Mouse (Mus musculus) embryonic facial prominence, embryonic 11.5 days (tissue): Measurements from ENCODE around the gene Eif3l. TPM values are rescaled to one million over a fixed set of nuclear protein-coding genes. Genes with fewer than 3 reads are reported as not detected.

Experiments
- ATAC-seq: fragments of 200-750 bp; cut with Nextera tagmentation; replicated peaks from 2 replicates; pipeline ENCODE4 v1.8.0; 2017; ENCODE audit warnings: low read depth; ENCODE audit not compliant: insufficient number of reproducible peaks, low FRiP score, low TSS enrichment
- DNase-seq: peaks from one replicate; pipeline ENCODE4 v3.0.0-alpha.2; 2015; ENCODE audit warnings: low spot score
- H3K27ac ChIP-seq: fragments of 300-500 bp; sonication (generic); replicated peaks from 2 replicates; pipeline ENCODE4 v1.5.1; 2014; ENCODE audit warnings: mild to moderate bottlenecking, low read depth, low read length, control low read depth
- H3K27me3 ChIP-seq: fragments of 300-500 bp; sonication (generic); 2 replicates; pipeline ENCODE4 v1.6.1; 2014; ENCODE audit warnings: mild to moderate bottlenecking, low read length, moderate library complexity, mixed read lengths; ENCODE audit not compliant: control insufficient read depth, insufficient read depth
- H3K36me3 ChIP-seq: fragments of 300-500 bp; sonication (generic); replicated peaks from 2 replicates; pipeline ENCODE4 v1.6.1; 2014; ENCODE audit warnings: low read depth, mild to moderate bottlenecking, low read length, moderate library complexity, mixed read lengths; ENCODE audit not compliant: control insufficient read depth, insufficient read depth
- H3K4me1 ChIP-seq: fragments of 300-500 bp; sonication (generic); 2 replicates; pipeline ENCODE4 v1.6.1; 2014; ENCODE audit warnings: low read length, mixed read lengths; ENCODE audit not compliant: control insufficient read depth, insufficient read depth
- H3K4me2 ChIP-seq: fragments of 300-500 bp; sonication (generic); 2 replicates; pipeline ENCODE4 v1.6.1; 2014; ENCODE audit warnings: low read depth, mild to moderate bottlenecking, control low read depth, low read length, moderate library complexity
- H3K4me3 ChIP-seq: fragments of 300-500 bp; sonication (generic); 2 replicates; pipeline ENCODE4 v1.5.1; 2014; ENCODE audit warnings: low read depth, low read length, control low read depth
- H3K9ac ChIP-seq: fragments of 300-500 bp; sonication (generic); replicated peaks from 2 replicates; pipeline ENCODE4 v1.6.1; 2014; ENCODE audit warnings: mild to moderate bottlenecking, control low read depth, low read length
- H3K9me3 ChIP-seq: fragments of 300-500 bp; sonication (generic); replicated peaks from 2 replicates; pipeline ENCODE4 v1.6.1; 2016; ENCODE audit warnings: mild to moderate bottlenecking, low read length, inconsistent platforms, mixed read lengths; ENCODE audit not compliant: control insufficient read depth
- WGBS: fragments of 180-500 bp; shearing (Covaris S2); extraction: QIAGEN DNeasy Blood & Tissue Kit; methylation state at CpG from one replicate; pipeline ENCODE4 v1.1.7; 2014; 5-methylcytosine and 5-hydroxymethylcytosine counted together
- polyA plus RNA-seq: library from polyadenylated mRNA; unstranded; fragments of >200 nt; fragmentation: Nextera tagmentation; extraction: Ambion mirVana; gene quantifications from 2 replicates; pipeline ENCODE4 v1.2.1, GENCODE M21; 2014

Eif3l gene
- polyA plus RNA-seq, 1 experiment from 2014 or later = 286 TPM

- WGBS = 63% methylated on average over 4 of the region's 4 CpGs
- H3K9me3 ChIP-seq = no peaks in the 10 kb centered on the region
- ATAC-seq (no peak), DNase-seq (no peak)
- peaks cover 2% of the 10 kb centered on the region for H3K4me1 ChIP-seq
- H3K4me2 ChIP-seq = no peak overlapping the region
- no peak overlapping the region for H3K4me3 ChIP-seq
- no peak overlapping the region for H3K9ac ChIP-seq
- H3K27ac ChIP-seq = no peak overlapping the region
- H3K36me3 ChIP-seq = peaks cover 6% of the 10 kb centered on the region
- H3K27me3 ChIP-seq = no peaks in the 10 kb centered on the region
Measured at GRCm38 (mm10) chr15:79099456-79099855, 24.5 kb downstream of the Eif3l start.

- H3K4me1 ChIP-seq = peaks cover 2% of the 10 kb centered on the region
- no peaks in the 10 kb centered on the region for H3K27me3 ChIP-seq
- no peak overlapping the region for H3K4me2 ChIP-seq
- no peak for ATAC-seq
- no peaks in the 10 kb centered on the region for H3K9me3 ChIP-seq
- no peak for DNase-seq
- H3K9ac ChIP-seq = no peak overlapping the region
- 73% methylated on average over 4 of the region's 4 CpGs for WGBS
- no peak overlapping the region for H3K27ac ChIP-seq
- H3K4me3 ChIP-seq = no peak overlapping the region
- H3K36me3 ChIP-seq = peaks cover under 1% of the 10 kb centered on the region; the same call in 1 of the 2 replicates
Measured at GRCm38 (mm10) chr15:79100391-79100790, 25.4 kb downstream of the Eif3l start.

GRCm38 (mm10) chr15:79101531-79101930 lies 26.6 kb downstream of the Eif3l start:
- Histone ChIP-seq H3K9ac (no peak overlapping the region), H3K27me3 (no peaks in the 10 kb centered on the region), H3K27ac (no peak overlapping the region), H3K4me2 (no peak overlapping the region), H3K36me3 (no peaks in the 10 kb centered on the region), H3K4me3 (no peak overlapping the region), H3K4me1 (peaks cover 2% of the 10 kb centered on the region), H3K9me3 (no peaks in the 10 kb centered on the region)
- DNase-seq (no peak), ATAC-seq (no peak)

- DNase-seq (no peak), ATAC-seq (no peak)
- no peaks in the 10 kb centered on the region for H3K27me3 ChIP-seq
- no peak overlapping the region for H3K4me2 ChIP-seq
- H3K9ac ChIP-seq = no peak overlapping the region
- 69% methylated on average over 10 of the region's 10 CpGs for WGBS
- no peaks in the 10 kb centered on the region for H3K36me3 ChIP-seq
- no peaks in the 10 kb centered on the region for H3K9me3 ChIP-seq
- no peak overlapping the region for H3K4me3 ChIP-seq
- peaks cover 3% of the 10 kb centered on the region; the same call in 1 of the 2 replicates for H3K4me1 ChIP-seq
- H3K27ac ChIP-seq = no peak overlapping the region
Measured at GRCm38 (mm10) chr15:79103264-79103663, 28.3 kb downstream of the Eif3l start.

GRCm38 (mm10) chr15:79105804-79106203 lies 30.8 kb downstream of the Eif3l start:
- H3K9ac ChIP-seq = no peak overlapping the region
- ATAC-seq = no peak
- no peaks in the 10 kb centered on the region for H3K27me3 ChIP-seq
- no peak overlapping the region for H3K27ac ChIP-seq
- no peak overlapping the region for H3K4me2 ChIP-seq
- H3K9me3 ChIP-seq = no peaks in the 10 kb centered on the region
- no peak for DNase-seq
- no peaks in the 10 kb centered on the region for H3K36me3 ChIP-seq
- WGBS = 53% methylated on average over 2 of the region's 2 CpGs
- no peak overlapping the region for H3K4me3 ChIP-seq
- H3K4me1 ChIP-seq = peaks cover 3% of the 10 kb centered on the region; the same call in 1 of the 2 replicates

GRCm38 (mm10) chr15:79107966-79108365 lies 33.0 kb downstream of the Eif3l start:
- 21% methylated on average over 7 of the region's 7 CpGs for WGBS
- H3K4me2 ChIP-seq = peak overlapping the region; percentile 98
- peak overlapping the region; percentile 59; the same call in 1 of the 2 replicates for H3K27ac ChIP-seq
- no peaks in the 10 kb centered on the region for H3K9me3 ChIP-seq
- DNase-seq = peak; percentile 26
- no peaks in the 10 kb centered on the region for H3K27me3 ChIP-seq
- H3K4me1 ChIP-seq = peaks cover 3% of the 10 kb centered on the region; the same call in 1 of the 2 replicates
- H3K36me3 ChIP-seq = no peaks in the 10 kb centered on the region
- H3K9ac ChIP-seq = no peak overlapping the region; the same call in 1 of the 2 replicates
- peak overlapping the region; percentile 92 for H3K4me3 ChIP-seq
- ATAC-seq = no peak

GRCm38 (mm10) chr15:79108421-79109320 lies 33.7 kb downstream of the Eif3l start, which contains the start of gene Micall1:
Gene Micall1, plus strand, starts transcription at chr15:79108898.
- Histone ChIP-seq H3K9ac (peak within 1 kb of the TSS; percentile 86), H3K36me3 (no peaks in the 10 kb centered on the region), H3K27ac (peak within 1 kb of the TSS; percentile 59), H3K27me3 (no peaks in the 10 kb centered on the region), H3K9me3 (no peaks in the 10 kb centered on the region), H3K4me3 (peak within 1 kb of the TSS; percentile 92), H3K4me2 (peak within 1 kb of the TSS; percentile 98), H3K4me1 (peaks cover 3% of the 10 kb centered on the region; the same call in 1 of the 2 replicates)
- peak; percentile 80 for ATAC-seq
- peak; percentile 66 for DNase-seq
- under 1% methylated on average over 66 of the region's 85 CpGs for WGBS

GRCm38 (mm10) chr15:79109321-79109934 lies 34.4 kb downstream of the Eif3l start:
- no peaks in the 10 kb centered on the region for H3K9me3 ChIP-seq
- H3K27me3 ChIP-seq = no peaks in the 10 kb centered on the region
- peak overlapping the region; percentile 92 for H3K4me3 ChIP-seq
- H3K36me3 ChIP-seq = no peaks in the 10 kb centered on the region
- peaks cover 3% of the 10 kb centered on the region; the same call in 1 of the 2 replicates for H3K4me1 ChIP-seq
- DNase-seq = peak; percentile 17
- ATAC-seq = peak; percentile 54
- peak overlapping the region; percentile 59 for H3K27ac ChIP-seq
- peak overlapping the region; percentile 86 for H3K9ac ChIP-seq
- peak overlapping the region; percentile 98 for H3K4me2 ChIP-seq
- under 1% methylated on average over 46 of the region's 46 CpGs for WGBS
